Mouse (Mus musculus): Measurements from ENCODE around the gene Nedd4. TPM values are rescaled to one million over a fixed set of nuclear protein-coding genes. Genes with fewer than 3 reads are reported as not detected.
"Not testable (repeated sequence)": the region's sequence is repeated elsewhere in the genome, so short reads cannot be mapped to it uniquely, and the experiment has no call there.

Gene Nedd4
- total RNA-seq, 2 experiments from 2014 or later, result 338 to 346 TPM

- DNase-seq (ENCODE audit: extremely low spot score in 1 of 2, low spot score in 2 of 2), result no peak
- intact Hi-C loops (cut with DNase I), result no loop called here
Measured at GRCm38 (mm10) chr9:72644418-72645110, 17.6 kb upstream of the Nedd4 start.

- DNase-seq (ENCODE audit: extremely low spot score in 1 of 2, low spot score in 2 of 2), result no peak
Measured at GRCm38 (mm10) chr9:72649781-72650180, 12.4 kb upstream of the Nedd4 start.

GRCm38 (mm10) chr9:72652961-72653360 is 9.2 kb upstream of the Nedd4 start:
- DNase-seq (ENCODE audit: extremely low spot score in 1 of 2, low spot score in 2 of 2), result no peak
- intact Hi-C loops (cut with DNase I), result no loop called here

More at GRCm38 (mm10) chr9:72649781-72650180, 12.4 kb upstream of the Nedd4 start:
- intact Hi-C loops (cut with DNase I), result no loop called here

GRCm38 (mm10) chr9:72653533-72653932 is 8.6 kb upstream of the Nedd4 start:
- intact Hi-C loops (cut with DNase I), result no loop called here
- DNase-seq (ENCODE audit: extremely low spot score in 1 of 2, low spot score in 2 of 2), result no peak

- intact Hi-C loops (cut with DNase I), result no loop called here
- peak in 1 of 2 experiments; percentile 69 for DNase-seq (ENCODE audit: extremely low spot score in 1 of 2, low spot score in 2 of 2)
Measured at GRCm38 (mm10) chr9:72654593-72655242, 7.4 kb upstream of the Nedd4 start.

GRCm38 (mm10) chr9:72655602-72656001 is 6.5 kb upstream of the Nedd4 start:
- DNase-seq (ENCODE audit: extremely low spot score in 1 of 2, low spot score in 2 of 2), result peak in 1 of 2 experiments; percentile 30
- intact Hi-C loops (cut with DNase I), result no loop called here

- intact Hi-C loops (cut with DNase I), result no loop called here
- DNase-seq (ENCODE audit: extremely low spot score in 1 of 2, low spot score in 2 of 2), result no peak
Measured at GRCm38 (mm10) chr9:72656491-72656890, 5.7 kb upstream of the Nedd4 start.

GRCm38 (mm10) chr9:72656940-72657339 is 5.2 kb upstream of the Nedd4 start:
- DNase-seq (ENCODE audit: extremely low spot score in 1 of 2, low spot score in 2 of 2), result no peak
- intact Hi-C loops (cut with DNase I), result no loop called here

GRCm38 (mm10) chr9:72657694-72658093 is 4.5 kb upstream of the Nedd4 start:
- DNase-seq (ENCODE audit: extremely low spot score in 1 of 2, low spot score in 2 of 2), result no peak
- intact Hi-C loops (cut with DNase I), result no loop called here

GRCm38 (mm10) chr9:72660139-72660538 is 2.0 kb upstream of the Nedd4 start:
- DNase-seq (ENCODE audit: extremely low spot score in 1 of 2, low spot score in 2 of 2), result no peak
- intact Hi-C loops (cut with DNase I), result no loop called here

GRCm38 (mm10) chr9:72660911-72661310 is 1.2 kb upstream of the Nedd4 start:
- intact Hi-C loops (cut with DNase I), result no loop called here
- no peak for DNase-seq (ENCODE audit: extremely low spot score in 1 of 2, low spot score in 2 of 2)

- DNase-seq (ENCODE audit: extremely low spot score in 1 of 2, low spot score in 2 of 2), result no peak
- intact Hi-C loops (cut with DNase I), result no loop called here
Measured at GRCm38 (mm10) chr9:72661561-72661894, 618 bp upstream of the Nedd4 start.

- peak; percentile 71 to 88 for DNase-seq (ENCODE audit: extremely low spot score in 1 of 2, low spot score in 2 of 2)
- intact Hi-C loops (cut with DNase I), result no loop called here
Measured at GRCm38 (mm10) chr9:72662691-72663533, 766 bp downstream of the Nedd4 start.

- intact Hi-C loops (cut with DNase I), result no loop called here
- no peak for DNase-seq (ENCODE audit: extremely low spot score in 1 of 2, low spot score in 2 of 2)
Measured at GRCm38 (mm10) chr9:72663534-72663918, 1.4 kb downstream of the Nedd4 start.

- peak in 1 of 2 experiments; percentile 38 for DNase-seq (ENCODE audit: extremely low spot score in 1 of 2, low spot score in 2 of 2)
- intact Hi-C loops (cut with DNase I), result no loop called here
Measured at GRCm38 (mm10) chr9:72664409-72665351, 2.5 kb downstream of the Nedd4 start.

- intact Hi-C loops (cut with DNase I), result no loop called here
Measured at GRCm38 (mm10) chr9:72665517-72665916, 3.4 kb downstream of the Nedd4 start.

GRCm38 (mm10) chr9:72666352-72667021 is 4.3 kb downstream of the Nedd4 start:
- DNase-seq (ENCODE audit: extremely low spot score in 1 of 2, low spot score in 2 of 2); intact Hi-C loops (cut with DNase I): not testable (repeated sequence)

More at GRCm38 (mm10) chr9:72665517-72665916, 3.4 kb downstream of the Nedd4 start:
- no peak for DNase-seq (ENCODE audit: extremely low spot score in 1 of 2, low spot score in 2 of 2)

- DNase-seq (ENCODE audit: extremely low spot score in 1 of 2, low spot score in 2 of 2), result no peak
Measured at GRCm38 (mm10) chr9:72667126-72667525, 5.0 kb downstream of the Nedd4 start.

More at GRCm38 (mm10) chr9:72667126-72667525, 5.0 kb downstream of the Nedd4 start:
- intact Hi-C loops (cut with DNase I), result no loop called here

All from left cerebral cortex, postnatal 10 days (tissue).